Mouse (Mus musculus): ENCODE results near the gene Gp9. TPM values are rescaled to one million over a fixed set of nuclear protein-coding genes. Genes with fewer than 3 reads are reported as not detected.

Gene Gp9
- not detected for total RNA-seq (2021)
- long read RNA-seq, experiment 1: 0 reads
- long read RNA-seq, experiment 2: 0 reads

- no peak for DNase-seq
These were observed at the start of gene Gp9 for GRCm38 (mm10) chr6:87777842-87778241. Gp9 (plus strand) TSS chr6:87778072.

- no peak for DNase-seq
These were observed 49.8 kb upstream of the Gp9 start for GRCm38 (mm10) chr6:87728102-87728501.

- DNase-seq: no peak
These were observed 47.7 kb upstream of the Gp9 start for GRCm38 (mm10) chr6:87730141-87730540.

GRCm38 (mm10) chr6:87730591-87731462, 47.0 kb upstream of the Gp9 start, which contains the start of gene Efcc1:
Efcc1 (plus strand) TSS chr6:87730869.
- DNase-seq: peak; percentile 68

- DNase-seq: no peak
These were observed 46.3 kb upstream of the Gp9 start for GRCm38 (mm10) chr6:87731463-87732095.

GRCm38 (mm10) chr6:87732151-87733011, 45.5 kb upstream of the Gp9 start:
- DNase-seq: no peak

- DNase-seq: peak; percentile 35
These were observed 44.5 kb upstream of the Gp9 start for GRCm38 (mm10) chr6:87733131-87733930.

- DNase-seq: no peak
These were observed 43.7 kb upstream of the Gp9 start for GRCm38 (mm10) chr6:87734136-87734535.

GRCm38 (mm10) chr6:87736923-87737322, 40.9 kb upstream of the Gp9 start:
- DNase-seq: no peak

- DNase-seq: no peak
These were observed 39.8 kb upstream of the Gp9 start for GRCm38 (mm10) chr6:87737921-87738626.

- DNase-seq: no peak
These were observed 38.0 kb upstream of the Gp9 start for GRCm38 (mm10) chr6:87739898-87740297.

- no peak for DNase-seq
These were observed 37.4 kb upstream of the Gp9 start for GRCm38 (mm10) chr6:87740496-87740895.

- DNase-seq: no peak
These were observed 35.9 kb upstream of the Gp9 start for GRCm38 (mm10) chr6:87741978-87742377.

- no peak for DNase-seq
These were observed 35.1 kb upstream of the Gp9 start for GRCm38 (mm10) chr6:87742804-87743203.

- peak; percentile 49 for DNase-seq
These were observed 34.6 kb upstream of the Gp9 start for GRCm38 (mm10) chr6:87743281-87743680.

- DNase-seq: no peak
These were observed 33.2 kb upstream of the Gp9 start for GRCm38 (mm10) chr6:87744632-87745031.

GRCm38 (mm10) chr6:87745301-87745700, 32.6 kb upstream of the Gp9 start:
- DNase-seq: no peak

- peak; percentile 39 for DNase-seq
These were observed 31.8 kb upstream of the Gp9 start for GRCm38 (mm10) chr6:87746059-87746458.

- peak; percentile 73 for DNase-seq
These were observed 31.0 kb upstream of the Gp9 start for GRCm38 (mm10) chr6:87746849-87747248.

GRCm38 (mm10) chr6:87748078-87748477, 29.8 kb upstream of the Gp9 start:
- DNase-seq: no peak

GRCm38 (mm10) chr6:87748531-87748930, 29.3 kb upstream of the Gp9 start:
- no peak for DNase-seq

All from gastrocnemius, postnatal 25 days (tissue).